Mouse (Mus musculus) G1E (cell line): ENCODE data around the gene Aldh1a1. TPM values are rescaled to one million over a fixed set of nuclear protein-coding genes. Genes with fewer than 3 reads are reported as not detected.

Experiments
- ATAC-seq: 2 replicates; pipeline ENCODE4 v1.8.0; 2016; ENCODE audit warnings: mild to moderate bottlenecking; ENCODE audit not compliant: insufficient number of reproducible peaks, poor library complexity, low FRiP score, severe bottlenecking; ENCODE audit errors: extremely low read depth
- DNase-seq: peaks from one replicate; pipeline ENCODE4 v3.0.0; 2012; ENCODE audit warnings: low spot score
- H3K27me3 ChIP-seq: 2 replicates; pipeline ENCODE4 v1.6.1; 2012; ENCODE audit warnings: mild to moderate bottlenecking, low read length, inconsistent platforms; ENCODE audit not compliant: insufficient read depth
- H3K36me3 ChIP-seq: replicated peaks from 2 replicates; pipeline ENCODE3; 2012; ENCODE audit warnings: mild to moderate bottlenecking, inconsistent platforms
- H3K4me1 ChIP-seq: 2 replicates; pipeline ENCODE4 v1.6.1; 2012; ENCODE audit warnings: low read depth, low read length, inconsistent platforms, mixed read lengths; ENCODE audit not compliant: insufficient read depth
- H3K4me3 ChIP-seq: 2 replicates; pipeline ENCODE4 v1.5.1; 2012; ENCODE audit warnings: low read depth, mild to moderate bottlenecking, inconsistent platforms, low read length, moderate library complexity, mixed read lengths
- H3K9me3 ChIP-seq: replicated peaks from 2 replicates; pipeline ENCODE4 v1.6.1; 2012; ENCODE audit warnings: inconsistent platforms
- CTCF ChIP-seq: IDR thresholded peaks from 2 replicates; pipeline ENCODE4 v1.5.1; 2012; ENCODE audit warnings: low read depth, low read length, inconsistent platforms, mixed read lengths
- GATA1 ChIP-seq: IDR thresholded peaks from 2 replicates; pipeline ENCODE4 v1.6.1; 2012; ENCODE audit warnings: borderline replicate concordance, low read length, inconsistent platforms, mixed read lengths
- GATA2 ChIP-seq: IDR thresholded peaks from 2 replicates; pipeline ENCODE4 v1.6.1; 2012; ENCODE audit warnings: low read depth, low read length, inconsistent platforms, borderline replicate concordance
- POLR2AphosphoS5 ChIP-seq: IDR thresholded peaks from 2 replicates; pipeline ENCODE4 v1.6.1; 2012; ENCODE audit warnings: low read depth, low read length, inconsistent platforms; ENCODE audit not compliant: insufficient replicate concordance
- TAL1 ChIP-seq: conservative IDR thresholded peaks from 2 replicates; pipeline ENCODE4 v1.6.1; 2012; ENCODE audit warnings: low read depth, low read length, inconsistent platforms, mixed read lengths
- polyA plus RNA-seq: library from polyadenylated mRNA; stranded (reverse); fragments of >175 nt; gene quantifications from 2 replicates; pipeline ENCODE4 v1.2.3, GENCODE M21; 2012
- total RNA-seq, 2 experiments: library from RNA; stranded (forward) in 1 of 2; stranded (reverse) in 1 of 2; fragments of 200-1000 nt in 1 of 2; fragments of >200 nt in 1 of 2; fragmentation: Nextera tagmentation in 1 of 2; gene quantifications; 2 replicates each; pipeline ENCODE4 v1.2.3; 2014 to 2017

Aldh1a1 gene
- total RNA-seq (2014; fragmentation: Nextera tagmentation) (not detected in 2 replicates), total RNA-seq (2017) (0.11 and 0.41 TPM in 2 replicates), polyA plus RNA-seq (0.03 TPM in 1 of 2 replicates, not detected in the other)

DNA sequence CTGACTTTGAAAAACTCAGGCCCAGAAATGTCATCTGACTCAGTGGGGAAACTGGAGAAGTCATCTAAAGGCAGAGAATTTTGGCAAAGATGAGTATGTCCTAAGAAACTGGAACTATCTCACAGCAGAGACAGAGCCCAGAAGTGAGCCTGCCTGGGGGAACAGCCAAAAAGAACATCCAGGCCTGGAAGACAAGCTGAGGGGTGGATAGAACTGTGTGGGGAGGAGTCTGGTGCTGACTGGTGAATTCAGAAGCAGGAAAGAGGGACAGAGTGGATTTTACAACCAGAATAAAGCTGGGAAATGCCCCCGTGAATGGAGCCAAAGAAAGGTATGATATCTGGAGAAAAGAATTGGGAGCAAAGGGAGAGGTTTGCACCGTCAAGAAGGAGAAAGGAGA lies at the start of gene Aldh1a1:
Aldh1a1 (plus strand) TSS at position 225 of the 400 bp plus-strand sequence.
- H3K4me1 ChIP-seq, result no peaks in the 10 kb centered on the region
- TF ChIP-seq CTCF (no peak), TAL1 (no peak), GATA1 (no peak), GATA2 (no peak), POLR2AphosphoS5 (no peak)
- no peak within 1 kb of the TSS for H3K4me3 ChIP-seq
- no peaks in the 10 kb centered on the region for H3K9me3 ChIP-seq
- H3K27me3 ChIP-seq, result no peaks in the 10 kb centered on the region
- DNase-seq, result no peak
- no peak for ATAC-seq
- no peaks in the 10 kb centered on the region for H3K36me3 ChIP-seq

- H3K36me3 ChIP-seq, result no peaks in the 10 kb centered on the region
- H3K9me3 ChIP-seq, result no peaks in the 10 kb centered on the region
- no peaks in the 10 kb centered on the region for H3K4me1 ChIP-seq
- DNase-seq, result no peak
- TF ChIP-seq GATA1 (no peak), CTCF (no peak), TAL1 (no peak), GATA2 (no peak), POLR2AphosphoS5 (no peak)
- H3K4me3 ChIP-seq, result no peak overlapping the region
- no peak for ATAC-seq
- no peaks in the 10 kb centered on the region for H3K27me3 ChIP-seq
Measured at GRCm38 (mm10) chr19:20447807-20448206, 44.7 kb upstream of the Aldh1a1 start.

DNA sequence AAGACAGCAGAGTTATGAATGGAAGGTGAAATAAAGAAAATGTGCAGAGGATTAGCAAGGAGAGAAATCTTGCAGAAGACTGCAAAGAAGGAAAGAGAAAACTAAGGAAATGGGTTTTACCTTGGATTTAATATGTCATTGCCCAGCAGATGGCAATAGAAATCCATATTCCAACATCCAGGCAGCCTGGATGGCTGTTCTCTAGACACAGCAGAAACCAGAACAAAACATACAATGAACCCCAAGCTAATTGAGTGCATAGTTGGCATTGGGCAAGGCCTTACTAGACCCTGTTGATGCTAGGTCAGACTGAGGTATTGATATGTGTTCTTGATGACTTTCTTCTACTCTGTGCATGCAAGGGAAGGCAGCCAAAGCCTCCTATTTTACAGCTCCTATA lies 43.0 kb upstream of the Aldh1a1 start:
- no peaks in the 10 kb centered on the region for H3K9me3 ChIP-seq
- no peak overlapping the region for H3K4me3 ChIP-seq
- no peak for DNase-seq
- H3K4me1 ChIP-seq, result no peaks in the 10 kb centered on the region
- no peaks in the 10 kb centered on the region for H3K36me3 ChIP-seq
- no peak for TF ChIP-seq CTCF
- no peak for TF ChIP-seq GATA2
- TF ChIP-seq GATA1, result no peak
- TF ChIP-seq POLR2AphosphoS5, result no peak
- TF ChIP-seq TAL1, result no peak
- no peak for ATAC-seq
- H3K27me3 ChIP-seq, result no peaks in the 10 kb centered on the region

DNA sequence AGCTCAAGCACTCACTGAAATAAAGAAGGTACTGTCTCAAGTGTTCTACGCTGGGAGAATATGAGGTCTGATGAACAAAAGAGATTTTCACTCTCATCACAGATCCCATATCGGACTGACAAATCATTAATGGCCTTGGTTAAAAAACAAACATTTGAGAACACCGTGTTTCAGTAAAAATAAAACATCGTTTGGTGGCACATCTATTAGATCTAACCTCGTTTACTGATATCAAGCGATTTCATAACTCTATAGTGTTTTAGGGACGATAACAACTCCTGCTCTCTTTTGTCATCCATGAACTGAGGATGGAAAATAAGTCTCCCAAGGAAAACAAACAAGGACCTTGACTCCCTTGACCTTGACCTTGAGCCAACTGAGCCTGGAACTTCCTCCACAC lies 41.5 kb upstream of the Aldh1a1 start:
- H3K36me3 ChIP-seq, result no peaks in the 10 kb centered on the region
- DNase-seq (no peak), ATAC-seq (no peak)
- no peaks in the 10 kb centered on the region for H3K9me3 ChIP-seq
- no peaks in the 10 kb centered on the region for H3K4me1 ChIP-seq
- no peak overlapping the region for H3K4me3 ChIP-seq
- TF ChIP-seq GATA2 (no peak), CTCF (no peak), POLR2AphosphoS5 (no peak), TAL1 (no peak), GATA1 (no peak)
- H3K27me3 ChIP-seq, result no peaks in the 10 kb centered on the region

GRCm38 (mm10) chr19:20484497-20484896 lies 8.0 kb upstream of the Aldh1a1 start:
- Histone ChIP-seq H3K4me1 (no peaks in the 10 kb centered on the region), H3K27me3 (no peaks in the 10 kb centered on the region), H3K36me3 (no peaks in the 10 kb centered on the region), H3K4me3 (no peak overlapping the region), H3K9me3 (no peaks in the 10 kb centered on the region)
- DNase-seq (no peak), ATAC-seq (no peak)
- TF ChIP-seq POLR2AphosphoS5 (no peak), CTCF (no peak), TAL1 (no peak), GATA1 (no peak), GATA2 (no peak)

DNA sequence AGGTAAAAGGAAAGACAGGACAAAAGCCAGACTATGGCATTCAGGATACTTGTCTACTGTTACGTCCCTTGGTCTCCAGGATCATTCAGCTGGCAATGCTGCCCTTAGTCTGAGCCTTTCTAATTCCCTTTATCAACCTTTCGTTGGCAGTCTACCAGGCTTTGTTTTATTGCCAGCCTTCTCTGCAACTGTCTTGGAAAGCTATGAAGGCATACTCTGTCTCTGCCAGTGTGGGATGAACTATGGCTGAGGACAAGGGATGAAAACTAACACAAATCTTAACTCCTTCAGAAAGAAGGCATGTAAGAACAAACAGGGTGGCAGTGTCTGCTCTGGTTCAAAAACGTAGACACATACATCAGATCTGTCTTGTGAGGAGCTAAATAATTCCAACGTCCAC lies 565 bp upstream of the Aldh1a1 start:
- H3K4me1 ChIP-seq, result no peaks in the 10 kb centered on the region
- no peaks in the 10 kb centered on the region for H3K9me3 ChIP-seq
- ATAC-seq (no peak), DNase-seq (no peak)
- no peaks in the 10 kb centered on the region for H3K27me3 ChIP-seq
- H3K4me3 ChIP-seq, result no peak overlapping the region
- TF ChIP-seq GATA2 (no peak), CTCF (no peak), TAL1 (no peak), GATA1 (no peak)
- H3K36me3 ChIP-seq, result no peaks in the 10 kb centered on the region

GRCm38 (mm10) chr19:20496476-20496875 lies 4.0 kb downstream of the Aldh1a1 start:
- DNase-seq, result no peak
- no peaks in the 10 kb centered on the region for H3K4me1 ChIP-seq
- no peak overlapping the region for H3K4me3 ChIP-seq
- no peaks in the 10 kb centered on the region for H3K9me3 ChIP-seq
- no peaks in the 10 kb centered on the region for H3K27me3 ChIP-seq
- no peaks in the 10 kb centered on the region for H3K36me3 ChIP-seq
- TF ChIP-seq POLR2AphosphoS5 (no peak), GATA2 (no peak)
- ATAC-seq, result no peak
